Mouse (Mus musculus): ENCODE data around the gene Theg.

GRCm38 (mm10) chr10:79544631-79545030, 42.5 kb downstream of the Theg start:
- TF ChIP-seq CTCF (IDR thresholded peaks at IDR 0.05; ENCODE audit: low read depth, low read length) (no peak), GATA1 (IDR thresholded peaks at IDR 0.05; ENCODE audit: borderline replicate concordance, low read length) (no peak), GATA2 (IDR thresholded peaks at IDR 0.05; ENCODE audit: borderline replicate concordance, low read depth, low read length) (no peak), TAL1 (conservative IDR thresholded peaks at IDR 0.05; ENCODE audit: low read depth, low read length) (no peak)
